Mouse (Mus musculus) kidney, postnatal 4 days (tissue): ENCODE measurements around the gene Fam114a1.
A peak's percentile ranks its signal among the peaks of the same experiment; 100 is the strongest.

Experiments used
- DNase-seq, 2 experiments: peaks; one replicate each; pipeline ENCODE4 v3.0.0; 2021; ENCODE audit warnings: mixed read lengths in 2 of 2

Fam114a1 gene

DNA sequence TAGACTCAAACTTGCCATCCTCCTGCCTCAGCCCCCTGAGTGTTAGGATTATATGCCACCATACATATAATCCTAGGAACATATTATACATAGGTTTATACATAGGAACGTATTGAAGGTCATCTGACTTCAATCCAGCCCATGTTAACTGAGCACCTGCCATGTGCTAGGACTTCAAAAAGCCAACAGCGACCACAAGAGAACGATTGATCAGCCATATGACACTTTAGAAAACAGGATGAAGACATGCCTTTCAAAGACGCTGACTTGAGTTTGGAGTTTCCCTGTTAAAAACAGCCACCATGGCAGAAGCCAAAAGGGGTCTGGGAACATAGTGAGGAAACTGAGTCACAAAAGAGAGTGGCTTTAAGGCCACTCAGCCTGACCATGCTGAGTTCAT is 35.4 kb downstream of the Fam114a1 start:
- DNase-seq, result no peak

DNA sequence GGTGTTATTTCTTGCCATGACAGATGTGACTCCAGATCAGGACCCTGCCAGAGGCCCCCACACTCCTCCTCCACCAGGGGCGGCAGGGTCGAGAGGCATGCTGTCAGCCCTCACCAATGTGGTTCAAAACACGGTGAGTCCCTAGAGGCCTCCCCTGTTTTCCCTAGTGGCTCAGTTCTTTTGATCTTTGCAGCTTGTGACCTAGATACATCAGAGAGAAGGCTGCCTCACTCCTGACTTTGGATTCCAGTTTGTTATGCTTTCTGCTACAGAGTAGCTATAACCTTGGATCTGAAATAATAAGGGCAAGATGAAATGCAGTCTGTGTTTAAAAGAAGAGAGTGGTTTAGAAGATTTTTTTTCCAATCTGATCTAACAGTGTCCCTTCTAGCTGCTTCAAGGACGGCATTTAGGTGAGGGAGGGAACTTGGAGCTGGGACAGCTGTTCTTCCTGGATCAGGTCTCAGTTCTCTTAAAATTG is 36.2 kb downstream of the Fam114a1 start:
- DNase-seq, result peak in 1 of 2 experiments; percentile 19

DNA sequence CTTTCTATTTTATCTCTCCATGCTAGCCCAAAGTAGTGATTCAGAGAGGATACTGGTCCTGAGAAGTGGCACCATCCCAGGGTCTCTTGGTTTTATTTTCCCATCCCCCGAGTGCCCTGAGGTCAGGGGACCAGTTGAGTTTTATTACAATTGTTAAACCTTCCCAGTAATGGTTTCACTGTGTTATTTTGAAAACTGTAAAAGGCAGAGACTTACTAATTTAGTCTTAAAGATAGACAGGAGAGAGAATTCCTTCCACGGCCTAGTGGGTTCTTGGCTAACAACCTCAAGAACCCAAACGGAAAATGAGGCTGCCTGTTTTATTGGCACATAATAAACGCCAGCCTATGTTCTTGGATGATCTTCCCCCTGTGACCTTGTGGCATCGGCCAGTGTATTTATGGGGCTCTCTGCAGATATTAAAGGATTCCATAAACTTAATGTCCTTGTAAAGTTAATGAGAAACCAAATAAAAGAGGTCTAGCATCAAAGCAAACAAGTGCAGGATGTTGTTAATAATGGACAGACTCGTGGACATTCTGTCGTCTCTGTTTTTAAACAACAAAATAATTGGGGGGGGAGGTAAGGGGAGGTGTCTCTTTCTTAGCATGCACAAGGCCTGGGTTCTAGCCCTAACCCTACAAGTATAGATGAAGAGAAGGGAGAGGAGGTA is 42.2 kb downstream of the Fam114a1 start:
- DNase-seq, result no peak

DNA sequence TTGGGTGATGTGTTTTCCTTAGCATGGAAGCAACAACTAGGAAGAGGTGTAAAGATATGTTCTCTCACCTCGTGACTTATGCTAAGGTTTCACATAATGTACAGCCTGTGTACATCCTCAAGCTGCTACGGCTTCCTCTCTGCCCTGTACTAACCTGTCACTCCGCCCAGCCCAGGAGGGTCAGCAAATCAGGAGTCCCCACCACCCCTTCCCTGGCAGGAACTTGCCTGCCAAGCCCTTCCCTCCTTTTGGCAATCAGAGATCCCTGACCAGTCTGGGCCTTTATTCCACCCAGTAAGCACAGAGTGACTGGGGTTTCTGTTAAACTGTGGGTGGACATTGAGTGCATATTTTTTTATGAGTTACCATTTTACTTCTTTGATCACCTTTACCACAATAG is 45.6 kb downstream of the Fam114a1 start:
- DNase-seq, result no peak

DNA sequence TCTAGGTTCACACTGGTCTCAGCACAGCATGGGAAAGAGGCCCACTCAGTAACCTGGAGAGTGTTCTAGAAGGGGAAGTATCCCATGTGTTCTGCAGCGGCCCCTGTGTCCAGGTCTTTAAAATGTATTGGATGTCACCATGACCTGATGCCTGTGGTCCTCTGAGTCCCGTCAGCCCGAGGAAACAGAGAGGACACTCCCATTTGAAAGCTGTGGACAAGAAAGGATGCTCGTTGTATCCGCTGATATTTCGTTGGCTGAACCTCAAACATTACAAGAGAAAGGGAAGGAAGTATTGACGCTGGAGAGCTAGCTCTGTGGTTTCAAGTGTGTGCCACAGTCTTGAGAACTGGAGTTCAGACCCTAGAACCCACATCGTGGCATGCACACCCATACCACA is 49.2 kb downstream of the Fam114a1 start:
- DNase-seq, result no peak

DNA sequence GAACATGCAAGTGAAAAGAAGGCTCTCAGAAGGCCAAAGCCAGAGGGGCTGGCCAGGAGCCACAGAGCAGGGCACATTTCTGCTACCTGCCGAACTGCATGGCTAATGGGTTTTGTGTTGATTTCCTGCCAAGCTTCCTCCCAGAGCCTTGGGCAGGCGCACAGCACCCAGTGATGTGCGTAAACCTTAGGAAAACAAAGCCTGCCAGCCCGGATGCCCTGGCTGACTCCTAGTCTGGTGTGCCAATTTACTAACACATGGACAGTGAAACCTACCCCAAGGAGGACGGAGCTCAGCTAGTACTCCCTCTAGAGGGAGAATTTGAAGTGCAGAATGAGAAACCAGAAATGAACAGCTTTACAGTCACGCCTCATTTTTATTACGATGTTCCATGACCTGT is 50.0 kb downstream of the Fam114a1 start:
- peak; percentile 42 to 63 for DNase-seq

DNA sequence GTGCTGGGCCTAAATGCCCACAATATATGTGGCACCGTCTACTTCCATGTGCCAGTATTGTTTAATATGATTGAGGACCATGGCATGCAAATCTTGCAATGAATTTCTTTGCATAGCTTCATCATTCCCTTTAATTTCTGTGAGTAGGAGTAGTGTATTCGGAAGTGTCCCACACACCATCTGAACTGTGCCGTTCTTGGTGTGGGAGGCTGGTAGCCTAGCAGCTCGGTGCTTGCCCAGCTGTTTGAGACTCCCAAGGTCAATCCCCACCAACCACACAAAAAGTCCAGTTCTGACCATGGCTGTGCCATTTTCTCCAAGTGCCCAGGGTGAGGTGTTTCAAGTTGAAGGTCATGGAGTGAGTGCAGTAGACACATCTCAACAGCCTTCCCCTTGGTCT is 52.1 kb downstream of the Fam114a1 start:
- DNase-seq, result no peak

DNA sequence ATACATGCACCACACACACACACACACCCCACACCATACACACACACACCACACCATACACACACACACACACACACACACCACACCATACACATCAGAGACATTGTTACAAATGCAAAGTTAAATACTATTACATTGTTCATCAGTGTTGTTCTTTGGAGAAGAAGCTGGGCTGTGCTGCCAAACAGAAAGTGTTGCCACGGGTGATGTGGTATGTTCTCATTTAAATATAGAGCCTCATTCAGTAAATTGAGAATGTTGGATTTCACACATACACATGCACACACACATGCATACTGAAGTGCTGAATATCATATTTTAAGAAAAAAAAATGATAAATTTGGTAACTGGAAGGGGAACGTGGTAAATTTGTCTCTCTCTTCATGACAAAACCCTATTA is 54.8 kb downstream of the Fam114a1 start:
- DNase-seq, result no peak

DNA sequence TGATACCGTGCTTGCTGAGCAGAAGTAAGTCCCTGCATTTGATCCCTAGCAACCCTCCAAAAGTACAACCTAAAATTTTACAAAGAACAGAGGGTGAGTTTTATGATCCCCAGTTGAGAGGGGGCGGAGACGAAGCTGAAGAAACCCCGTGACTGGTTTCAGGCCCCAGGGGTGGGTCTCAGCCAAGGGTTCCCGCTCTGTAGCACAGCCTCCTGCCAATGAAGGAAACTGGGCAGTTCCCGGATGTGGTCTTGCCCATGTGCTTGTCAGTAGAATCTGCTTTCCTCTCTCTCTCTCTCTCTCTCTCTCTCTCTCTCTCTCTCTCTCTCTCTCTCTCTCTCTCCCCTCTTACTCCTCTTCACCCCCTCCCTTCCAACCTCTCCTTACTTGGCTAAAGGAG is 56.0 kb downstream of the Fam114a1 start:
- peak in 1 of 2 experiments; percentile 32 for DNase-seq

DNA sequence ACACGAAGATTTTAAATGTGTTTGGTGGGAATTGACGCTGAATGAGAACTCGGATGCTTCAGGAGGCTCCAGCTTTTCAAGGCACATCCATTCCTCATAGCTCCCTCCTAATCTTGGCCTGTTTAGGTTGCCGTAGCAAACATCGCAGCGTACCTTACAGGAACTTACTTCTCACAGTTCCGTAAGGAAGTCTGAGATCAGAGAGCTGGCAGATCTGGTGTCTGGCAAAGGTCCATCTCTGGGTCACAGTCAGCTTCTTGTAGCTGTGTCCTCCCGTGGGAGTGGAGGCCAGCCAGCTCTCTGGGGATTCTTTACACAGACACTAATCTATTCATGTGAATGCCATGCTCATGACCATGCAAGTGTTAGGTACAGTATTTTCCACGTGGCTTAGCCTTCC is 56.9 kb downstream of the Fam114a1 start:
- DNase-seq, result no peak

DNA sequence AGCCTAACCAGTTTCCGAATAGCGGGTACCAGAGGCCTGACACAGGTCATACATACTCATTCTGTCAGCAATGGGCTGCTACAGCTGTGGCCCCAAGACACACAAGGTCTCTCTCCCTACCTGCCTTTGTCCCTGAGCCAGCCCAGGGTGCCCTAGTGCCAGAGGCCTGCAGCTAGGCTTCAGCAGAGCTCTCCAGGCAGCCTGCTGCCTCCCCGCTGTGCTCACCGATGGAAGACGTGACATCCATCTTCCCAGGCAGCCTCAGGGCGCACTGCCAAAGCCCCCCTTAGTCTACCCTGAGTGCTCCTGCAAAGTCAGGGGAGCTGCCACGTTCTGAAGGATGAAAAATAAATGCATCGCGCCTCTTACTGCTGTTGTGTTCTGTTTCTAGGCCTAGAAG is 58.1 kb downstream of the Fam114a1 start:
- DNase-seq, result peak; percentile 48 to 49

DNA sequence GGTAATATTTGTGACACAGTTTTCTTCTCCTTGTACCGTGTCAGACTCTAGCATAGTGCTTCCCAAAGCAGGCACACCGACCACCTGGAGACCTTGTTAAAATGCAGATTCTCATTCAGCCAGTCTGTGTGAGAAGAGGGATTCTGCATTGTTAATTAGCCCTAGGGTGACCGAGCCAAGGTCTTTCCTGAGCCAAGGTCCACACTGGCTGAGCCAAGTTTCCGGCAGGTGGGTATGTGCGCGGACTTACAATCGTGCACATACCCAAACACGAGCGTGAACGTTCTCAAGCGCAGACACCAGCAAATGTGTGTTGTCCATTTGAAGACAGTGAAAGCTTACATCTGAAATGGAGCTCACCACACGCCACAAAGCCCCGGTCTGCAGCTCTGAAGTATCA is 66.7 kb downstream of the Fam114a1 start:
- DNase-seq, result no peak

DNA sequence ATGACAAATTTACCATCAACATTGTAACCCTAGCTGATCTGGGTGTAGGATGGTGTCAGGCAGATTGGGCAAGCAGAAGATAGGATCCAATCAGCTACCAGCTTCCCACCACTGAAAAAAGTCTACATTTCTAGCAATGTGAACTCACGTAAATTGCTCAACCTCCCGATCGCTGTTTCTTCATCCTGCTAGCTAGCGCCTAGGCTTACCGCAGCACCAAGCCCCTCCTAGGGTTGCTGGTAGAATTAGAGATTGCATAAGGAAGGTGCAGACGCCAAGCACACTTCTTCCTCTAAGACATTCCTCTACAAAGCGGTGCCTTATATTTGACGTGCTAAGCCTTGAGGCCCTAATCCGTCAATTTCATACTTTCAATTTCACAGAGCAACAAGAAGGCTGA is 68.4 kb downstream of the Fam114a1 start:
- peak in 1 of 2 experiments; percentile 30 for DNase-seq

DNA sequence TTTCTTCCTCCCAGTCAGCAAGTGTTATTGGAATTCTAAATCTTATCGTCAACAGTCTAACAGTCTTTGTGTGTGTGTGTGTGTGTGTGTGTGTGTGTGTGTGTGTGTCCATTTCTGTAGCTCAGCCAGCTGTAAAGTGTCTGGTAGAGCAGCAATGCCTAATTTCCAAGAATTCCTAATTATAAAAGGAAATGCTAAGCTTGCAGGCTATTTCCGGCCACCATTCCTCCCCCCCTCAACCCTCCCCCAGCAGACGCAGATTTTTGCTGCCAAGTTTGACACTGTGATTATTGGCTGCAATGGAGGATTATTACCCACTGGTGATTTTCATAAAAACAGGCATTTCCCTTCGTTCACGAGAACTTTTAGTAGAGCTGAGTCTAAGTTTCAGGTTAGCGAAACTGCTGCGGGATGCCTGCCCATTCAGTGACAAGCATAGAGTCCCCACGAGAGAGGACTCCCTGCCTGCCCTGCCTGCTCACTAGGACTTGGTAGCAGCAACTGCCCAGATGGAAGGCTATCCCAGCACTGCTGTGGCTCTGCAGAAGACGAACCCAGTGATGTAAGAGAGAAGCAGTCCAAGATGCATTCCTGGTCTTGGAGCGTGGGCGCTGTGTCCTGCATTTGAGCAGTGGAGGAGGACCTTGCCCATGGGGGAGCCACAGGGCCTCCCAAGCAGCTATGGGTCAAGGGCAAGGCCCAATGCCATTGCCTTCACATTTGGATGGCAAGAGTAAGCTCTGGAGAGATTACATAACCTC is 69.1 kb downstream of the Fam114a1 start:
- peak; percentile 64 to 68 for DNase-seq

DNA sequence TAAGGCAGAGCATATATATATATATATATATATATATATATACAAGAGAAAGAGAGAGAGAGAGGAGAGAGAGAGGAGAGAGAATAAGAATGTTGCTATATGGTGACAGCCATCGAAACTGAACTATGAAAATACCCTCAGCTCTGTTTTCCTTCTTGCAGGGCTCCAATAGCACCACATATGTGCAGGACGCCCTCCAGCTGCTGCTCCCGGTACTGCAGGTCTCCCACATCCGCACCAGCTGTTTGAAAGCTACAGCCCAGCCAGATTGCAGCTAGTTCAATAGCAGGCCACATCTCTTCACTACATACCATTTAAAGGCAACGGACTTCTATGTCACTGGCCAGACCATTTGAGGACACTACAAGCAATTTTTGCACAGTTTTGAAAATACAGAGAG is 70.6 kb downstream of the Fam114a1 start:
- DNase-seq, result peak; percentile 50 to 61

DNA sequence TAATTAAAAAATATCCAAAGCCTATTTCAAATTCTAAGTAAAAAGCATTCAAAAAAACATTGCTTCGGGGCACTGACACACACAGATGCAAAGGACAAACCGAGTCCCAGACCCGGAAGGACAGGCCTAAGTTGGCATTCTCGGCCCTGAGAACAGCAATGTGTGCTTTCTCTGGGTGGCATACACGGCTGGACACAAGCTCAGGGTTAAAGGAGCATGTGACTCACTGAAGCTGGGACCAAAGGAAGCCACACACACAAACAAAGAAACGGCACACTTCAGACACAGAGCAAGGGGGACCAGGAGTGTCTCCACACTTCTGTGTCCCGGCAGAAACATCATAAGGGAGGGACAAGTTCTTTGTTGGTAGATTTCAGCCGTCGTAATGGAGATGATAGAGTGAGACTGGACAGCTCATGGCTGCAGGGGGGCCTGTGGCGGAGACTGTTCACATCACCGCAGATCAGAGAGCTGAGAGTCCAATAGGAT is 73.6 kb downstream of the Fam114a1 start:
- no peak for DNase-seq

DNA sequence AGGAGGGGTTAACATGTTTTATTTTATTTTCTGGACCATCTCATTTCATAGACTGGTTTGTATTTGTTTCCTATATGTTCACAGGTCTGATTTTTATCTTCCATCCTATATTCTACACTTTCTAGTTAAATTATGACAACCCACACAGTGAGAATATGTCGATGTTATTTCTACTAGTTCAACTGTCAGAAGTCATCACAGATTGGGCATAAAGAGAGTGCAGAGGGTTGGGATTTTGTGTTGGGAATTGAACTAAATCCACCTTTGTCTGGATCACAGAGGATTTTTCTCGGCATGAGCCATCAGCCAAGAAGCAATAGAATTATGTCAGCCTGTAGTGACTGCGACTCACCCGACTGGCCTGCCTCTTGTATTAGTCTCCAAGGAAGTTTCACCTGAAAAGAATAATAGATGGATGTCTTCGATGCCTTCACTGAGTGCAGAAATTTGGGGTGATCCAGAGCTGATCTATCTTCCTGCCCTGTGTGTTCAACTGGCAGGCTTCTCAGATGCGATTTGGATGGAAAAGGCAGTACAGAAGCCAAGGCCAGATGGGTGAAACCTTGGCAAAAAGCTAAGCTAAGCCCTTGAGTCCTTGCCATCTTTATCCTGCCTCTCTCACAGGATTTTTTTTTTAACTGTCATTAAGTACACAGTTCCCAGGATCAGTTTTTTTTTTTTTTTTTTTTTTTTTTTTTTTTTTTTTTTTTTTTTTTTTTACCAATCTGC is 75.9 kb downstream of the Fam114a1 start:
- no peak for DNase-seq

DNA sequence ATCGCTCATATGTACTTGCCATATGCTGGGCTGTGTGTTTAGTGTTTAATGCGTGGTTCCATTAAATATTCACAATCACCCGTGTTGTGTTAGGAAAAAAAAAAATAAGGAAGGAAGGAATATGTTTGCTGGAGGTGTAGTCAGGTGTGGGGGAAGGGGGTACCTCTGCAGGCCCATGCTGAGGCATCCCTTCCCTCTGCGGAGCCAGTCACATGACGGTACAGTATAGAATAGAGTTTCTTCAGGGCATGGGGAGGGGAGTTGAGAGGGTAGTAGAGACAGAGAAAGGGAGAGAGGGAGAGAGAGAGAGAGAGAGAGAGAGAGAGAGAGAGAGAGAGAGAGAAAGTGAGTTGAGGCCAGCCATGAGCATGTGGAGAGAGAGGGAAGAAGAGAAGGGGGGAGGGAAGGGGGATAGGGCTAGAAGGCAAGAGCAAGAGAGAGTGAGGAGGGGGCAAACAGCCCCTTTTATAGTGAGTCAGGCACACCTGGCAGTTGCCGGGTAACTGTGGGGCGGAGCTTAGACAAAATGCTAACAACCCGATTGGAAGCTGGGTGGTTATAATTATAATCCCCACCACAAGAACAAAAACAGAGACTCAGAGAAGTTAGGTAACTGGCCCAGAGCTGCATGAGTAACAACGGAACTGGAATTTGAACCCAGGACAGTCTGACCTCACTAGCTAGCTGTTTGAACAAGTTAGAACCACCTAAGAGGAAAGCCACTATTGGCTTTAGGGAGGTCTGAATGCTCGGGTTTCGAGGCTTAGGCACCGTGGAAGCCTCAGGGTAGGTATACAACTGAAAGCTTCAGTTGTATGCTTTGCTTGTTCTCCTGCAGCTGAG is 76.8 kb downstream of the Fam114a1 start:
- DNase-seq, result no peak

DNA sequence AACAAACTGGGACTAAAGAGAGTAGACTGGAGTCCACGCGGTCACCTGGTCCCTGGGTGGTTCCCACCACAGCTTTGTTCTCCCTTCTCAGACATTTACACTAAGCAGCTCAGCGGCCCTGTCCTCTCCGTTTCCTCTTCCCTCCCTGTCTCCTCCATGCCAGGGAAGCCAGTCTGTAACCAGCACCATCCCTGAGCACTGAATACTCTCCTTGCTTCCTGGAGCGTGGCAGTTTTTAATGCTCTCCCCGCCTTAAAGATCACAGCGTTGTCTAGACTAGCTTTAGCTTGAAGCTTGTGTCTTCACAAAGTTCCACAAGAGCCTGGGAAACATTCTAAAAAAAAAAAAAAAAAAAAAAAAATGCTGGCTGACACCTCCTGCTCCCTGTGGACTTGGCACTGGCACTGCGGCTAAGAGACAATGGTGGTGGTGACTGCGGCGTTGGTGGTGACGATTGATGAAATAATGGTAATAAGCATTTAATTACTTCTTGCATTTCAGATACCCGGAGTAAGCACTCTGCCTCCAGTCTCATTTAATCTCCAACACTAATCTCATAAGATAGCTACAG is 77.5 kb downstream of the Fam114a1 start:
- DNase-seq, result peak in 1 of 2 experiments; percentile 12

DNA sequence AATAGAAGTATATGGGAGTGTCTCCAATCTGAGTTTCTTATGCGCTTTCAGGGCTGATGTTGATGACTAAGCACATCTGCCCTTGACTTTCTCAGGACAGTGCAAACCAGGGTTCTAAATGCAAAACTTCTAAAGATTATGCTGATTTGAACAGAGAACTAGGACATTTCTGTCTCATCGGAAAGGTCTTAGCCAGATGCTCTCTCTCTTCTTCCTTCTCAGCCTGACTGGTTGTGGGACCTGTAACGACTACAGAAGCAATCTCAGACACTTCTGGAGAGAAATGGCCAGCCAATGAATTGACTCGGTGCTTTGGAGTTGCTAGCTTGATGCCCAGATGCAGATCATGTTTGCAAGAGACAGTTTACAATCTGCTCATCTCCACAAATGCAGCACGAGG is 80.0 kb downstream of the Fam114a1 start:
- DNase-seq, result no peak

DNA sequence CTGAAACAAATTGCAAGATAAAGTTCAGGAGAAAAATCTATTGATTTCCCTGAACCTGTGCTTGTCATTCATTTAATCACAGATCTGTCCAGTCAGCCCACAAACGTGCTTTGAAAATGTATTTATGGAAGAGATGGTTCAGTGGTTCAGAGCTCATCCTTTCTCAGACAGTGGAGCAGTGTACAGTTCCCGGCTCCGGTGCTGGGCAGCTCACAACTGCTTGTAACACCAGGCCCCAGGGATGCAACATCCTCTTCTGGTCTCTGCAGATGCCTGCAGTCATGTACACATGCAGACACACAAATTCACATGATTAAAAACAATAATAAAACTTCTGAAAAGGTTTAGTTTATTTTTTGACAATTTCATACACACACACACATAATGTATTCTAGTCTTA is 81.6 kb downstream of the Fam114a1 start:
- no peak for DNase-seq

DNA sequence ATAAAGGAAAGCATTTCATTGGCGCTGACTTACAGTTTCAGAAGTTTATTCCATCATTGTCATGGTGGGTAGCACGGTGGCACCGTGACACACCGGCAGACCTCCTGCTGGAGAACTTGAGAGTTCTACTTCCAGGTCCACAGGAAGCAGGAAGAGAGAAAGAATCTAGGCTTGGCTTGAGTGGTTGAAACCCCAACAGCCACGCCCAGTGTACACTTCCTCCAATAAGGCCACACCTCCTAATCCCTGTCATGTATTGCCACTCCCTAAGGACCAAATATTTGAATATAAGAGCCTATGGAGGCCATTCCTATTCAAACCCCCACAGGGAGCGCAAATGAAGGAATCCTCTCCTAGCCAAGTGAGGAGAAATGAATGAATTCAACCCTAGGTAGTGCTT is 87.7 kb downstream of the Fam114a1 start:
- DNase-seq, result no peak
